Mouse (Mus musculus): ENCODE measurements around the gene Cacna1e. TPM values are rescaled to one million over a fixed set of nuclear protein-coding genes. Genes with fewer than 3 reads are reported as not detected.

The Cacna1e gene
- polyA plus RNA-seq, 1 experiment from 2014 or later = 0.47 TPM

- H3K27ac ChIP-seq (ENCODE audit: low read depth, low read length) = no peak overlapping the region
- H3K27me3 ChIP-seq (replicated peaks; ENCODE audit: control insufficient read depth, insufficient read depth, low read length) = no peaks in the 10 kb centered on the region
- ATAC-seq (replicated peaks; ENCODE audit: low FRiP score) (no peak), DNase-seq (ENCODE audit: low spot score) (no peak)
- no peak overlapping the region for H3K4me3 ChIP-seq (ENCODE audit: low read depth, low read length)
- H3K9ac ChIP-seq (ENCODE audit: low read depth, low read length) = no peak overlapping the region
- no peaks in the 10 kb centered on the region for H3K4me1 ChIP-seq (replicated peaks; ENCODE audit: control insufficient read depth, insufficient read depth, low read length)
- no peaks in the 10 kb centered on the region for H3K36me3 ChIP-seq (ENCODE audit: control insufficient read depth, insufficient read depth, low read length)
- WGBS = 75% methylated on average over 4 of the region's 4 CpGs
- H3K4me2 ChIP-seq = no peak overlapping the region
- no peaks in the 10 kb centered on the region for H3K9me3 ChIP-seq (ENCODE audit: control insufficient read depth, low read length)
These were observed 305.6 kb downstream of the Cacna1e start for GRCm38 (mm10) chr1:154578748-154579147.

GRCm38 (mm10) chr1:154576418-154576817 lies 307.9 kb downstream of the Cacna1e start:
- Histone ChIP-seq H3K4me1 (replicated peaks; ENCODE audit: control insufficient read depth, insufficient read depth, low read length) (no peaks in the 10 kb centered on the region), H3K4me3 (ENCODE audit: low read depth, low read length) (no peak overlapping the region), H3K27ac (ENCODE audit: low read depth, low read length) (no peak overlapping the region), H3K36me3 (ENCODE audit: control insufficient read depth, insufficient read depth, low read length) (no peaks in the 10 kb centered on the region), H3K27me3 (replicated peaks; ENCODE audit: control insufficient read depth, insufficient read depth, low read length) (no peaks in the 10 kb centered on the region), H3K9me3 (ENCODE audit: control insufficient read depth, low read length) (no peaks in the 10 kb centered on the region), H3K4me2 (no peak overlapping the region), H3K9ac (ENCODE audit: low read depth, low read length) (no peak overlapping the region)
- ATAC-seq (replicated peaks; ENCODE audit: low FRiP score) (no peak), DNase-seq (ENCODE audit: low spot score) (no peak)
- WGBS = 55% methylated on average over 2 of the region's 2 CpGs

- 70% methylated on average over 6 of the region's 6 CpGs for WGBS
- Histone ChIP-seq H3K9me3 (ENCODE audit: control insufficient read depth, low read length) (no peaks in the 10 kb centered on the region), H3K27me3 (replicated peaks; ENCODE audit: control insufficient read depth, insufficient read depth, low read length) (no peaks in the 10 kb centered on the region), H3K4me3 (ENCODE audit: low read depth, low read length) (no peak overlapping the region), H3K27ac (ENCODE audit: low read depth, low read length) (no peak overlapping the region), H3K36me3 (ENCODE audit: control insufficient read depth, insufficient read depth, low read length) (no peaks in the 10 kb centered on the region), H3K4me1 (replicated peaks; ENCODE audit: control insufficient read depth, insufficient read depth, low read length) (no peaks in the 10 kb centered on the region), H3K9ac (ENCODE audit: low read depth, low read length) (no peak overlapping the region), H3K4me2 (no peak overlapping the region)
- no peak for ATAC-seq (replicated peaks; ENCODE audit: low FRiP score)
- no peak for DNase-seq (ENCODE audit: low spot score)
These were observed 318.3 kb downstream of the Cacna1e start for GRCm38 (mm10) chr1:154566026-154566425.

GRCm38 (mm10) chr1:154555811-154556210 lies 328.5 kb downstream of the Cacna1e start:
- DNase-seq (ENCODE audit: low spot score) = no peak
- ATAC-seq (replicated peaks; ENCODE audit: low FRiP score) = no peak

GRCm38 (mm10) chr1:154553132-154553531 lies 331.2 kb downstream of the Cacna1e start:
- Histone ChIP-seq H3K27me3 (replicated peaks; ENCODE audit: control insufficient read depth, insufficient read depth, low read length) (no peaks in the 10 kb centered on the region), H3K4me3 (ENCODE audit: low read depth, low read length) (no peak overlapping the region), H3K4me2 (no peak overlapping the region), H3K27ac (ENCODE audit: low read depth, low read length) (no peak overlapping the region), H3K4me1 (replicated peaks; ENCODE audit: control insufficient read depth, insufficient read depth, low read length) (no peaks in the 10 kb centered on the region), H3K36me3 (ENCODE audit: control insufficient read depth, insufficient read depth, low read length) (no peaks in the 10 kb centered on the region), H3K9me3 (ENCODE audit: control insufficient read depth, low read length) (no peaks in the 10 kb centered on the region), H3K9ac (ENCODE audit: low read depth, low read length) (no peak overlapping the region)
- WGBS = 78% methylated on average over 1 of the region's 1 CpGs
- ATAC-seq (replicated peaks; ENCODE audit: low FRiP score) (no peak), DNase-seq (ENCODE audit: low spot score) (no peak)

More at GRCm38 (mm10) chr1:154555811-154556210, 328.5 kb downstream of the Cacna1e start:
- Histone ChIP-seq H3K4me2 (no peak overlapping the region), H3K4me1 (replicated peaks; ENCODE audit: control insufficient read depth, insufficient read depth, low read length) (no peaks in the 10 kb centered on the region), H3K27me3 (replicated peaks; ENCODE audit: control insufficient read depth, insufficient read depth, low read length) (no peaks in the 10 kb centered on the region), H3K9ac (ENCODE audit: low read depth, low read length) (no peak overlapping the region), H3K9me3 (ENCODE audit: control insufficient read depth, low read length) (no peaks in the 10 kb centered on the region), H3K27ac (ENCODE audit: low read depth, low read length) (no peak overlapping the region), H3K4me3 (ENCODE audit: low read depth, low read length) (no peak overlapping the region), H3K36me3 (ENCODE audit: control insufficient read depth, insufficient read depth, low read length) (no peaks in the 10 kb centered on the region)
- WGBS = 57% methylated on average over 1 of the region's 1 CpGs

- H3K9me3 ChIP-seq (ENCODE audit: control insufficient read depth, low read length) = no peaks in the 10 kb centered on the region
- H3K4me2 ChIP-seq = no peak overlapping the region
- no peaks in the 10 kb centered on the region for H3K4me1 ChIP-seq (replicated peaks; ENCODE audit: control insufficient read depth, insufficient read depth, low read length)
- H3K36me3 ChIP-seq (ENCODE audit: control insufficient read depth, insufficient read depth, low read length) = no peaks in the 10 kb centered on the region
- no peak overlapping the region for H3K9ac ChIP-seq (ENCODE audit: low read depth, low read length)
- no peaks in the 10 kb centered on the region for H3K27me3 ChIP-seq (replicated peaks; ENCODE audit: control insufficient read depth, insufficient read depth, low read length)
- H3K27ac ChIP-seq (ENCODE audit: low read depth, low read length) = no peak overlapping the region
- H3K4me3 ChIP-seq (ENCODE audit: low read depth, low read length) = no peak overlapping the region
- ATAC-seq (replicated peaks; ENCODE audit: low FRiP score) (no peak), DNase-seq (ENCODE audit: low spot score) (no peak)
These were observed 346.9 kb downstream of the Cacna1e start for GRCm38 (mm10) chr1:154537445-154537844.

- ATAC-seq (replicated peaks; ENCODE audit: low FRiP score) (no peak), DNase-seq (ENCODE audit: low spot score) (no peak)
- Histone ChIP-seq H3K4me3 (ENCODE audit: low read depth, low read length) (no peak overlapping the region), H3K27me3 (replicated peaks; ENCODE audit: control insufficient read depth, insufficient read depth, low read length) (no peaks in the 10 kb centered on the region), H3K9me3 (ENCODE audit: control insufficient read depth, low read length) (no peaks in the 10 kb centered on the region), H3K9ac (ENCODE audit: low read depth, low read length) (no peak overlapping the region), H3K27ac (ENCODE audit: low read depth, low read length) (no peak overlapping the region), H3K4me2 (no peak overlapping the region), H3K4me1 (replicated peaks; ENCODE audit: control insufficient read depth, insufficient read depth, low read length) (no peaks in the 10 kb centered on the region), H3K36me3 (ENCODE audit: control insufficient read depth, insufficient read depth, low read length) (no peaks in the 10 kb centered on the region)
- WGBS = 69% methylated on average over 2 of the region's 2 CpGs
These were observed 347.5 kb downstream of the Cacna1e start for GRCm38 (mm10) chr1:154536763-154537162.

- no peak for ATAC-seq (replicated peaks; ENCODE audit: low FRiP score)
- H3K4me2 ChIP-seq = no peak overlapping the region
- H3K4me1 ChIP-seq (replicated peaks; ENCODE audit: control insufficient read depth, insufficient read depth, low read length) = no peaks in the 10 kb centered on the region
- H3K9me3 ChIP-seq (ENCODE audit: control insufficient read depth, low read length) = no peaks in the 10 kb centered on the region
- DNase-seq (ENCODE audit: low spot score) = no peak
- WGBS = 73% methylated on average over 11 of the region's 11 CpGs
- H3K4me3 ChIP-seq (ENCODE audit: low read depth, low read length) = no peak overlapping the region
- no peak overlapping the region for H3K27ac ChIP-seq (ENCODE audit: low read depth, low read length)
- H3K9ac ChIP-seq (ENCODE audit: low read depth, low read length) = no peak overlapping the region
- no peaks in the 10 kb centered on the region for H3K27me3 ChIP-seq (replicated peaks; ENCODE audit: control insufficient read depth, insufficient read depth, low read length)
- H3K36me3 ChIP-seq (ENCODE audit: control insufficient read depth, insufficient read depth, low read length) = no peaks in the 10 kb centered on the region
These were observed 351.0 kb downstream of the Cacna1e start for GRCm38 (mm10) chr1:154532987-154533940.

GRCm38 (mm10) chr1:154529666-154530065 lies 354.6 kb downstream of the Cacna1e start:
- no peak for ATAC-seq (replicated peaks; ENCODE audit: low FRiP score)
- WGBS = 88% methylated on average over 4 of the region's 4 CpGs
- no peak overlapping the region for H3K4me2 ChIP-seq

More at GRCm38 (mm10) chr1:154529666-154530065, 354.6 kb downstream of the Cacna1e start:
- H3K4me3 ChIP-seq (ENCODE audit: low read depth, low read length) = no peak overlapping the region
- H3K4me1 ChIP-seq (replicated peaks; ENCODE audit: control insufficient read depth, insufficient read depth, low read length) = no peaks in the 10 kb centered on the region
- DNase-seq (ENCODE audit: low spot score) = no peak
- H3K9ac ChIP-seq (ENCODE audit: low read depth, low read length) = no peak overlapping the region
- no peaks in the 10 kb centered on the region for H3K9me3 ChIP-seq (ENCODE audit: control insufficient read depth, low read length)
- no peaks in the 10 kb centered on the region for H3K36me3 ChIP-seq (ENCODE audit: control insufficient read depth, insufficient read depth, low read length)
- H3K27ac ChIP-seq (ENCODE audit: low read depth, low read length) = no peak overlapping the region
- H3K27me3 ChIP-seq (replicated peaks; ENCODE audit: control insufficient read depth, insufficient read depth, low read length) = no peaks in the 10 kb centered on the region

All from liver, embryonic 11.5 days (tissue).